Mouse (Mus musculus): Measurements from ENCODE around the gene Hils1. TPM values are rescaled to one million over a fixed set of nuclear protein-coding genes. Genes with fewer than 3 reads are reported as not detected.

Gene Hils1
- polyA plus RNA-seq, 1 experiment from 2014 or later, result not detected

DNA sequence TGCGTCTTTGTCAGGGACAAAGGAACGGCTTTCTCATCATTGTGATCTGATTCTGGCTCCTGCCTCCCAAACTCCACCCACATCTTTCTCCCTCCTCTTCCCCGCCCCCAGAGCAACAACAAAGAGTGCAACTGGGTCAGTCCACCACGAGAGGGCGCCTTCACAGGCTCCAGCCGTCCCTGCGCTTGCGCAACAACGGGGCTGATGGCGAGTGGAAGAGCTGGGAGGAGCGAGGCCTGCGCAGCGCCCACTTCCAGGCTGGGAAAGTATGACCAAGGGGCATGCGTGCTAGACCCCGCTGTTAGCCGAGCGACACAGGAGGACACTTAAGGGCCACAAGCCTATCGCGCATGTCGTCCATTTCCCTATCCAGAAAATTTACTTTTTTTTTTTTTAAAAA is 11.6 kb downstream of the Hils1 start:
- DNase-seq (ENCODE audit: low spot score), result peak; percentile 98
- H3K4me3 ChIP-seq, result peak overlapping the region; percentile 51
- no peaks in the 10 kb centered on the region for H3K27me3 ChIP-seq (replicated peaks; ENCODE audit: low read depth, poor library complexity, severe bottlenecking)
- WGBS, result under 1% methylated on average over 20 of the region's 20 CpGs
- no peaks in the 10 kb centered on the region for H3K36me3 ChIP-seq (replicated peaks)
- no peaks in the 10 kb centered on the region for H3K9me3 ChIP-seq
- peak overlapping the region; percentile 87 for H3K27ac ChIP-seq (replicated peaks)
- H3K4me1 ChIP-seq, result peaks cover 15% of the 10 kb centered on the region

DNA sequence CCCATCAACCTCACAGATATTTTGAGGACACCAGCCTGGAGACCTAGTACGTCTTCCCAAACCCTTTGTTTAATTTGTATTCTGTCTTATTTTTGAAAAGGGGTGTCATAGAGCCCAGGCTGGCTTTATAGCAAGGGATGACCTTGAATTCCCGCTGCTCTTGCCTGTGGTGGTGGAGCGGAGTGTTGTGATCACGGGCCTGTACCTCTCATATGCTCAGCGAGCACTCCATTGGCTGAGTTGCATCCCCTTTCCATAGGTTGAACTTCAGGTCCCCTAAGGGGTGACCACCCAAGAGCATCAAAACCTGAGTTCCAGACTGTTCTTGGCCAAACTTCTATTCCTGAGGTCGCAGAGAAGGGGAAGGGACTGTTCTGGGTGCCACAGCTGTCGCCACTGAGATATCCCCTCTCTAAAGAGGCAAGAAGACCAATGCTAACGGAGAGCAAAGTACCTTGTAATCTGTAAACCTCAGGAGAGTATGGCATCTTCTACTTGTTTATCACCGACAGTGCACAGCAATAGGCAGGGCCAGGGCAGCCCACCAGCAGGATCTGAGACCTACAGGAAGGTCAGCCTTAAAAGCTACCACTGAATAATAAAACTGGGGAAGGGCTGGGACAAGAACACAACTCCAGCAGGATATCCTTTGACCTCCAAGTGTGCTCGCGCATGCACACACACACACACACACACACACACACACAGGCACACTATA is 12.2 kb downstream of the Hils1 start:
- 78% methylated on average over 11 of the region's 11 CpGs for WGBS

GRCm38 (mm10) chr11:94985140-94985539 is 17.7 kb downstream of the Hils1 start:
- Histone ChIP-seq H3K36me3 (replicated peaks) (no peaks in the 10 kb centered on the region), H3K9me3 (no peaks in the 10 kb centered on the region), H3K4me1 (peaks cover 54% of the 10 kb centered on the region), H3K4me3 (no peak overlapping the region), H3K27me3 (replicated peaks; ENCODE audit: low read depth, poor library complexity, severe bottlenecking) (no peaks in the 10 kb centered on the region), H3K27ac (replicated peaks) (peak overlapping the region; percentile 67)
- peak; percentile 54 for DNase-seq (ENCODE audit: low spot score)
- WGBS, result 42% methylated on average over 1 of the region's 1 CpGs

More for the DNA sequence above, 12.2 kb downstream of the Hils1 start:
- DNase-seq (ENCODE audit: low spot score), result no peak
- H3K4me1 ChIP-seq, result peaks cover 16% of the 10 kb centered on the region
- no peaks in the 10 kb centered on the region for H3K9me3 ChIP-seq
- no peaks in the 10 kb centered on the region for H3K36me3 ChIP-seq (replicated peaks)
- no peaks in the 10 kb centered on the region for H3K27me3 ChIP-seq (replicated peaks; ENCODE audit: low read depth, poor library complexity, severe bottlenecking)
- peak overlapping the region; percentile 87 for H3K27ac ChIP-seq (replicated peaks)
- H3K4me3 ChIP-seq, result peak overlapping the region; percentile 51

DNA sequence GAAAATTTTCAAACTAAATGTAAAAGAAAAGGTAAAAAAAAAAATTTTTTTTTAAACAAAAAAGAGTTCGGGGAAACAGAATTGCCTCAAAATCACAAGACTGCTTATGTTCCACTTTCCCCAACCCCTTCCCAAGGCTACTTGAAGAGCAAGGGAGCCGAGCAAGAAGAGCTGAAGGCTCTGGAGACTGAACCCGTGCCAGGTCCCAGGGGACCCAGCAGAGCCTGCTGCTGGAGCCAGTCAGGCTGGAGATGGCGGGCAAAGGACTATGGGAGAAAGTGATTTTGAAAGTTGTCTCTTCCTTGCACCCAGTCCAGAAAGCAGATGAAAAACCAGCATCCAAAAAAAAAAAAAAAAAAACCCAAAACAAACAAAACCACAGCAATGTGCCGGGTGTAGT is 18.4 kb downstream of the Hils1 start:
- H3K27me3 ChIP-seq (replicated peaks; ENCODE audit: low read depth, poor library complexity, severe bottlenecking), result no peaks in the 10 kb centered on the region
- no peak overlapping the region for H3K27ac ChIP-seq (replicated peaks)
- H3K4me3 ChIP-seq, result no peak overlapping the region
- H3K4me1 ChIP-seq, result peaks cover 60% of the 10 kb centered on the region
- no peak for DNase-seq (ENCODE audit: low spot score)
- H3K9me3 ChIP-seq, result no peaks in the 10 kb centered on the region
- H3K36me3 ChIP-seq (replicated peaks), result no peaks in the 10 kb centered on the region
- 76% methylated on average over 5 of the region's 5 CpGs for WGBS

- Histone ChIP-seq H3K4me1 (peaks cover 60% of the 10 kb centered on the region), H3K27ac (replicated peaks) (0 out of 2 replicates have a peak overlapping the region, but pooled peaks have one; percentile 75)
Observed at GRCm38 (mm10) chr11:94986435-94986834, 19.0 kb downstream of the Hils1 start.

GRCm38 (mm10) chr11:94987341-94987740 is 19.9 kb downstream of the Hils1 start:
- Histone ChIP-seq H3K27ac (replicated peaks) (peak overlapping the region; percentile 75), H3K27me3 (replicated peaks; ENCODE audit: low read depth, poor library complexity, severe bottlenecking) (no peaks in the 10 kb centered on the region), H3K4me1 (peaks cover 69% of the 10 kb centered on the region), H3K4me3 (no peak overlapping the region), H3K36me3 (replicated peaks) (no peaks in the 10 kb centered on the region), H3K9me3 (no peaks in the 10 kb centered on the region)
- no peak for DNase-seq (ENCODE audit: low spot score)
- 41% methylated on average over 6 of the region's 6 CpGs for WGBS

More at GRCm38 (mm10) chr11:94986435-94986834, 19.0 kb downstream of the Hils1 start:
- WGBS, result 55% methylated on average over 2 of the region's 2 CpGs
- no peak for DNase-seq (ENCODE audit: low spot score)
- Histone ChIP-seq H3K27me3 (replicated peaks; ENCODE audit: low read depth, poor library complexity, severe bottlenecking) (no peaks in the 10 kb centered on the region), H3K9me3 (no peaks in the 10 kb centered on the region), H3K36me3 (replicated peaks) (no peaks in the 10 kb centered on the region), H3K4me3 (no peak overlapping the region)

- H3K36me3 ChIP-seq (replicated peaks), result no peaks in the 10 kb centered on the region
- no peak for DNase-seq (ENCODE audit: low spot score)
- WGBS, result 77% methylated on average over 8 of the region's 8 CpGs
- no peaks in the 10 kb centered on the region for H3K27me3 ChIP-seq (replicated peaks; ENCODE audit: low read depth, poor library complexity, severe bottlenecking)
- peak overlapping the region; percentile 75 for H3K27ac ChIP-seq (replicated peaks)
- H3K4me1 ChIP-seq, result peaks cover 74% of the 10 kb centered on the region
- H3K4me3 ChIP-seq, result no peak overlapping the region
- no peaks in the 10 kb centered on the region for H3K9me3 ChIP-seq
Observed at GRCm38 (mm10) chr11:94987851-94988250, 20.5 kb downstream of the Hils1 start.

DNA sequence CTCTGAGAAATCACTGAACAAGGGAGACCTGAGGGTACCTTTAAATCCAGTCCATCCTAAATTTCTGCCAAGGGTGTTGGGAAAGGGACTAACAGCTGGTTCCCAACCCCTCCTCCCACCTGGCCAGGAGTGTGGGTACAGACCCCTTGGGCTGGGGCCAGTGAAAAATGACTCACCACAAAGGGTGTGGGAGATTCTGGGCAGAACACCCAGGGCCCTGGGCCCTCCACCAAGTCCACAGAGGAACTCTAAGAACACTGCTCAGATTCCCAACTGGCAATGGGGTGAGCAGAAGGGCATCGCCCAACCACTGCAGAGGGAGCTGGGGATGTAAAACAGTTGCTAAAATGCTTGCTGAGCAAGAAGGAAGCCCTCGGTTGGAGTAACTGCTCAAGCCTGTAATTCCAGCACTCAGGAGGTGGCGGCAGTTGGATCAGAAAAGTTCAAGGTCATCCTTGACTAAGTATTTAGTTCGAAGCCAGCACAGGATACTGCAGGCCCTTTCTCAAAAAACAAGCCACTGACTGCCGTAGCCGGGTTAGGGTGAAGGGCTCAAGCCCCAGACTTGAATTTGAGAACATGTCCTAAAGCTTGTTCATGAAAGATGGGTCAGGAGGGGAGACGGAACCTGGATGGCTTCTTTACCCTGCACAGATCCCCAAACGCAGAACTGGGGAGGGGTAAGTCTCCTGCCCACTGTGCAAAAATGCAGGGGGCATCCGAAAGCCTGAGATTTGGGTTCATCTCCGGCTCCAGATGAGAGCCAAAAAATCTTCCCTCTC is 21.6 kb downstream of the Hils1 start:
- no peaks in the 10 kb centered on the region for H3K27me3 ChIP-seq (replicated peaks; ENCODE audit: low read depth, poor library complexity, severe bottlenecking)
- H3K4me1 ChIP-seq, result peaks cover 85% of the 10 kb centered on the region
- WGBS, result 19% methylated on average over 10 of the region's 10 CpGs
- H3K4me3 ChIP-seq, result peak overlapping the region; percentile 87
- DNase-seq (ENCODE audit: low spot score), result no peak
- H3K36me3 ChIP-seq (replicated peaks), result 0 out of 2 replicates have a peak, but pooled peaks cover 3% of the 10 kb centered on the region
- H3K9me3 ChIP-seq, result no peaks in the 10 kb centered on the region
- H3K27ac ChIP-seq (replicated peaks), result peak overlapping the region; percentile 96

DNA sequence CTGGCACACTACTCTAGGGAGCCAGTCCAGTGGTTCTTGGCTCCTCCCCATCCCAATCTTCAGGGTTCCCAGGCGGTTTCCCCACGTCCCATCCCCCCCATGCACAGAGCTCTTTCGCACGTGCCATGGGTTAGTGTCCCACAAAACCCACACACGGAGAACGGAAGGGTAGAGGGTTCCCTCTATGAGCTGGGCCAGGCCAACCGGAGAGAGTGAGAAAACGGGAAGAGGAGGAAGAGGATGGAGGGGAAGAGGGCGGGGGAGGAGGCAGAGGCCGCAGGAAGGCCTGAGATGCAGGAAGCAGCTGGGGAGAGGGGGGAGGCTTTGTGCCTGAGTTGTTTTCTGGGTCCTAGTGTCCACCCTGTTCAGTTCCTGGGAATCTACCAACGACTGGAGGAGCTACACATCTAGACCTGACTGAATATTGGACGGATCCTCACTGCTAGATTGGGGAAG is 22.2 kb downstream of the Hils1 start:
- no peaks in the 10 kb centered on the region for H3K27me3 ChIP-seq (replicated peaks; ENCODE audit: low read depth, poor library complexity, severe bottlenecking)
- H3K4me1 ChIP-seq, result peaks cover 91% of the 10 kb centered on the region
- peak overlapping the region; percentile 96 for H3K27ac ChIP-seq (replicated peaks)
- peaks cover 9% of the 10 kb centered on the region for H3K36me3 ChIP-seq (replicated peaks)
- peak overlapping the region; percentile 87 for H3K4me3 ChIP-seq
- under 1% methylated on average over 12 of the region's 12 CpGs for WGBS
- H3K9me3 ChIP-seq, result no peaks in the 10 kb centered on the region
- peak; percentile 93 for DNase-seq (ENCODE audit: low spot score)

GRCm38 (mm10) chr11:94990102-94990748 is 22.8 kb downstream of the Hils1 start:
- DNase-seq (ENCODE audit: low spot score), result no peak
- H3K4me1 ChIP-seq, result peaks cover 91% of the 10 kb centered on the region
- no peaks in the 10 kb centered on the region for H3K27me3 ChIP-seq (replicated peaks; ENCODE audit: low read depth, poor library complexity, severe bottlenecking)
- H3K27ac ChIP-seq (replicated peaks), result peak overlapping the region; percentile 96
- WGBS, result 41% methylated on average over 6 of the region's 6 CpGs
- peaks cover 15% of the 10 kb centered on the region for H3K36me3 ChIP-seq (replicated peaks)
- peak overlapping the region; percentile 87 for H3K4me3 ChIP-seq
- H3K9me3 ChIP-seq, result no peaks in the 10 kb centered on the region

GRCm38 (mm10) chr11:94990749-94991577 is 23.6 kb downstream of the Hils1 start, which contains the start of gene Ppp1r9b:
Gene Ppp1r9b (plus strand): TSS chr11:94991035.
- peak within 1 kb of the TSS; percentile 87 for H3K4me3 ChIP-seq
- peaks cover 22% of the 10 kb centered on the region for H3K36me3 ChIP-seq (replicated peaks)
- no peaks in the 10 kb centered on the region for H3K9me3 ChIP-seq
- H3K27me3 ChIP-seq (replicated peaks; ENCODE audit: low read depth, poor library complexity, severe bottlenecking), result no peaks in the 10 kb centered on the region
- H3K27ac ChIP-seq (replicated peaks), result peak within 1 kb of the TSS; percentile 96
- H3K4me1 ChIP-seq, result peaks cover 92% of the 10 kb centered on the region
- peak; percentile 96 for DNase-seq (ENCODE audit: low spot score)
- WGBS, result under 1% methylated on average over 63 of the region's 69 CpGs

Measured in embryonic facial prominence, embryonic 10.5 days (tissue).